In genomic region chr4:155207841-155208240, GRCm38 (mm10) we compare ENCODE assay signal across 11 mouse cellular contexts. TPM values are rescaled to one million over a fixed set of nuclear protein-coding genes. Genes with fewer than 3 reads are reported as not detected.
DNase-seq lines count a peak whose midpoint lies in the region; ATAC-seq lines count a peak whose summit lies in the region.
"Had no signal": no experiment of that assay in that cellular context is flagged by ENCODE, and none has a peak within 500 bp of the region (broad histone marks: within the 10 kb centered on the region; RNA-seq: fewer than 3 reads in every experiment).

No protein-coding gene starts in this region.

- H3K4me3 ChIP-seq in liver, embryonic 15.5 days (replicated peaks) = no peak overlapping the region
- H3K4me3 ChIP-seq: neural tube, embryonic 12.5 days had no signal

- no peaks in the 10 kb centered on the region for H3K27me3 ChIP-seq in liver, embryonic 15.5 days
- H3K27me3 ChIP-seq: neural tube, embryonic 12.5 days; Patski had no signal

- WGBS in liver, embryonic 15.5 days (ENCODE audit: insufficient replicate concordance) = 56% methylated on average over 3 of the region's 3 CpGs

- H3K27ac ChIP-seq in liver, embryonic 15.5 days (replicated peaks) = peak overlapping the region; percentile 33; the same call in 1 of the 2 replicates
- H3K27ac ChIP-seq: neural tube, embryonic 12.5 days had no signal

- DNase-seq in kidney, adult 11 months = peak; percentile 50
- no peak for DNase-seq in kidney, adult 18-20 months
- DNase-seq in T-cell, adult 2 months (ENCODE audit: low spot score) = peak; percentile 39
- no peak for DNase-seq in cerebellum, postnatal 14 days
- DNase-seq: lung, postnatal 4 days; thymus, postnatal 36 days had no signal

- no peak overlapping the region for H3K4me2 ChIP-seq in liver, embryonic 15.5 days

- H3K4me1 ChIP-seq in liver, embryonic 15.5 days (replicated peaks) = peaks cover 49% of the 10 kb centered on the region

- no peak overlapping the region for H3K9ac ChIP-seq in liver, embryonic 15.5 days
- H3K9ac ChIP-seq: neural tube, embryonic 12.5 days had no signal

- no peaks in the 10 kb centered on the region for H3K36me3 ChIP-seq in liver, embryonic 15.5 days (replicated peaks)

- peak; percentile 67 for ATAC-seq in CD4-positive, CD25-positive, alpha-beta regulatory T cell, adult 4 months
- ATAC-seq in liver, embryonic 15.5 days (ENCODE audit: insufficient read depth) = no peak
- ATAC-seq in frontal cortex, adult (ENCODE audit: low TSS enrichment) = no peak
- ATAC-seq: Patski had no signal

- H3K9me3 ChIP-seq in liver, embryonic 15.5 days (replicated peaks) = no peaks in the 10 kb centered on the region
- H3K9me3 ChIP-seq: neural tube, embryonic 12.5 days had no signal

RNA-seq across cellular contexts. Expression of gene Ski, which starts 14.6 kb away (rescaled TPM):
- 10 to 100 TPM; 20.6 to 28.2 TPM for polyA plus RNA-seq in CD4-positive, CD25-positive, alpha-beta regulatory T cell, adult 4 months (2017; shearing (Covaris generic))
- polyA plus RNA-seq in liver, embryonic 15.5 days (2015; fragmentation: Nextera tagmentation; extraction: Ambion mirVana) = 2.1 and 2.6 TPM in 2 replicates

RNA-seq across cellular contexts. Expression of gene Faap20, which starts 41.8 kb away (rescaled TPM):
- 10 to 100 TPM; 50.4 to 58.5 TPM for polyA plus RNA-seq in CD4-positive, CD25-positive, alpha-beta regulatory T cell, adult 4 months (2017; shearing (Covaris generic))
- 18.2 and 19.7 TPM in 2 replicates for polyA plus RNA-seq in liver, embryonic 15.5 days (2015; fragmentation: Nextera tagmentation; extraction: Ambion mirVana)

Comparison
In these comparisons a context has a peak if more than half of its experiments do, and no peak if none do; other contexts are left out.
1. DNase-seq: peak in kidney, adult 11 months (single experiment) and T-cell, adult 2 months (single experiment); none in kidney, adult 18-20 months (single experiment) and cerebellum, postnatal 14 days (0 of 2).